Comparison of ENCODE assay signal across 8 mouse cellular contexts in genomic region chr19:34192008-34192963, GRCm38 (mm10). TPM values are rescaled to one million over a fixed set of nuclear protein-coding genes. Genes with fewer than 3 reads are reported as not detected.
DNase-seq lines count a peak whose midpoint lies in the region; ATAC-seq lines count a peak whose summit lies in the region.

Gene Stambpl1, plus strand, starts transcription at chr19:34192229.

- H3K9me3 ChIP-seq in forebrain, embryonic 12.5 days = no peaks in the 10 kb centered on the region
- no peaks in the 10 kb centered on the region for H3K9me3 ChIP-seq in heart, embryonic 16.5 days (replicated peaks; ENCODE audit: control insufficient read depth, low read length)
- no peaks in the 10 kb centered on the region for H3K9me3 ChIP-seq in liver, embryonic 13.5 days (replicated peaks)
- H3K9me3 ChIP-seq in stomach, embryonic 15.5 days = no peaks in the 10 kb centered on the region

- H3K4me3 ChIP-seq in brown adipose tissue, adult 24 weeks (ENCODE audit: insufficient read depth, low read depth, low read length) = peak within 1 kb of the TSS; percentile 60
- H3K4me3 ChIP-seq in forebrain, embryonic 12.5 days (replicated peaks) = peak within 1 kb of the TSS; percentile 65
- H3K4me3 ChIP-seq in heart, embryonic 16.5 days (ENCODE audit: low read length) = peak within 1 kb of the TSS; percentile 63
- peak within 1 kb of the TSS; percentile 68 for H3K4me3 ChIP-seq in liver, embryonic 13.5 days (replicated peaks)
- peak within 1 kb of the TSS; percentile 75 for H3K4me3 ChIP-seq in stomach, embryonic 15.5 days (replicated peaks)

- peak within 1 kb of the TSS; percentile 65 for H3K9ac ChIP-seq in forebrain, embryonic 12.5 days
- peak within 1 kb of the TSS; percentile 72 for H3K9ac ChIP-seq in heart, embryonic 16.5 days (ENCODE audit: low read length)
- peak within 1 kb of the TSS; percentile 67 for H3K9ac ChIP-seq in liver, embryonic 13.5 days
- peak within 1 kb of the TSS; percentile 62 for H3K9ac ChIP-seq in stomach, embryonic 15.5 days

- 0 out of 2 replicates have a peak within 1 kb of the TSS, but pooled peaks have one; percentile 0 for H3K27ac ChIP-seq in brown adipose tissue, adult 24 weeks (replicated peaks; ENCODE audit: low read depth, low read length)
- no peak within 1 kb of the TSS for H3K27ac ChIP-seq in forebrain, embryonic 12.5 days
- peak within 1 kb of the TSS; percentile 43; the same call in 1 of the 2 replicates for H3K27ac ChIP-seq in heart, embryonic 16.5 days (ENCODE audit: low read length)
- no peak within 1 kb of the TSS for H3K27ac ChIP-seq in liver, embryonic 13.5 days
- peak within 1 kb of the TSS; percentile 77 for H3K27ac ChIP-seq in stomach, embryonic 15.5 days

- no peaks in the 10 kb centered on the region for H3K36me3 ChIP-seq in forebrain, embryonic 12.5 days (replicated peaks)
- H3K36me3 ChIP-seq in heart, embryonic 16.5 days (ENCODE audit: control insufficient read depth, insufficient read depth) = no peaks in the 10 kb centered on the region
- H3K36me3 ChIP-seq in liver, embryonic 13.5 days = no peaks in the 10 kb centered on the region
- no peaks in the 10 kb centered on the region for H3K36me3 ChIP-seq in stomach, embryonic 15.5 days

- peak; percentile 89 for DNase-seq in CD4-positive helper T cell, adult 2 months (ENCODE audit: low read depth, low spot score)
- DNase-seq in kidney, postnatal 25 days = peak; percentile 67 to 82
- peak; percentile 34 for DNase-seq in liver, embryonic 13.5 days
- DNase-seq in natural killer cell, adult 2 months (ENCODE audit: low spot score in 2 of 2) = peak; percentile 78 to 88

- ATAC-seq in forebrain, embryonic 12.5 days (ENCODE audit: low FRiP score) = peak; percentile 84
- peak; percentile 85 for ATAC-seq in heart, embryonic 16.5 days (replicated peaks; ENCODE audit: extremely low read depth, insufficient read depth, low FRiP score)
- ATAC-seq in liver, embryonic 13.5 days (ENCODE audit: low read depth) = peak; percentile 75
- ATAC-seq in stomach, embryonic 15.5 days (ENCODE audit: insufficient read depth, low FRiP score, low read depth) = peak; percentile 90

- H3K27me3 ChIP-seq in forebrain, embryonic 12.5 days = peaks cover 8% of the 10 kb centered on the region
- H3K27me3 ChIP-seq in heart, embryonic 16.5 days (ENCODE audit: control insufficient read depth, insufficient read depth, low read length) = no peaks in the 10 kb centered on the region
- no peaks in the 10 kb centered on the region for H3K27me3 ChIP-seq in liver, embryonic 13.5 days
- H3K27me3 ChIP-seq in stomach, embryonic 15.5 days (replicated peaks) = no peaks in the 10 kb centered on the region

- WGBS in forebrain, embryonic 12.5 days = under 1% methylated on average over 61 of the region's 62 CpGs
- under 1% methylated on average over 62 of the region's 62 CpGs for WGBS in heart, embryonic 16.5 days
- WGBS in liver, embryonic 13.5 days (ENCODE audit: insufficient replicate concordance) = under 1% methylated on average over 62 of the region's 62 CpGs
- 0% methylated on average over 62 of the region's 62 CpGs for WGBS in stomach, embryonic 15.5 days

- peak within 1 kb of the TSS; percentile 97 for H3K4me2 ChIP-seq in forebrain, embryonic 12.5 days
- H3K4me2 ChIP-seq in heart, embryonic 16.5 days (ENCODE audit: low read depth, low read length) = peak within 1 kb of the TSS; percentile 67
- H3K4me2 ChIP-seq in liver, embryonic 13.5 days = peak within 1 kb of the TSS; percentile 90
- H3K4me2 ChIP-seq in stomach, embryonic 15.5 days = peak within 1 kb of the TSS; percentile 96

- peaks cover 3% of the 10 kb centered on the region; the same call in 1 of the 2 replicates for H3K4me1 ChIP-seq in brown adipose tissue, adult 24 weeks (ENCODE audit: control insufficient read depth, insufficient read depth, insufficient read length, low read length)
- H3K4me1 ChIP-seq in forebrain, embryonic 12.5 days = peaks cover 5% of the 10 kb centered on the region; the same call in 1 of the 2 replicates
- H3K4me1 ChIP-seq in heart, embryonic 16.5 days (ENCODE audit: control insufficient read depth, insufficient read depth, low read length) = 0 out of 2 replicates have a peak, but pooled peaks cover 5% of the 10 kb centered on the region
- H3K4me1 ChIP-seq in liver, embryonic 13.5 days (replicated peaks) = peaks cover 13% of the 10 kb centered on the region; the same call in 1 of the 2 replicates
- H3K4me1 ChIP-seq in stomach, embryonic 15.5 days = no peaks in the 10 kb centered on the region; the same call in 1 of the 2 replicates

RNA-seq across cellular contexts. Expression of gene Stambpl1, which starts in this region (rescaled TPM):
- polyA plus RNA-seq in brown adipose tissue, adult 24 weeks (2012; ENCODE audit: insufficient read depth, insufficient read length, missing spikeins) = 3.9 and 5.9 TPM in 2 replicates
- 2.5 and 3.2 TPM in 2 replicates for polyA plus RNA-seq in forebrain, embryonic 12.5 days (2016; fragmentation: Nextera tagmentation; extraction: Ambion mirVana)
- 10.0 and 10.6 TPM in 2 replicates for polyA plus RNA-seq in heart, embryonic 16.5 days (2015; fragmentation: Nextera tagmentation; extraction: Ambion mirVana)
- 3.2 and 3.3 TPM in 2 replicates for polyA plus RNA-seq in liver, embryonic 13.5 days (2015; fragmentation: Nextera tagmentation; extraction: Ambion mirVana)
- 11.6 and 12.2 TPM in 2 replicates for polyA plus RNA-seq in stomach, embryonic 15.5 days (2015; fragmentation: Nextera tagmentation; extraction: Ambion mirVana)

Comparison
In these comparisons a context has a peak if more than half of its experiments do, and no peak if none do; other contexts are left out.
1. DNase-seq: peak in every context shown above with its lines; median percentile 89 in CD4-positive helper T cell, adult 2 months; 83 in natural killer cell, adult 2 months; 74 in kidney, postnatal 25 days; 34 in liver, embryonic 13.5 days.
2. H3K27ac ChIP-seq: peak in brown adipose tissue, adult 24 weeks (single experiment), heart, embryonic 16.5 days (single experiment) and stomach, embryonic 15.5 days (single experiment); none in forebrain, embryonic 12.5 days (single experiment) and liver, embryonic 13.5 days (single experiment).
3. Peak in every context shown above with its lines, with median percentiles within 50 percentile points of each other: H3K4me3 ChIP-seq, ATAC-seq, H3K4me2 ChIP-seq and H3K9ac ChIP-seq.